Mouse (Mus musculus) brown adipose tissue, adult 24 weeks (tissue): ENCODE measurements around the gene Per3. TPM values are rescaled to one million over a fixed set of nuclear protein-coding genes. Genes with fewer than 3 reads are reported as not detected.

ENCODE experiments used
- H3K27ac ChIP-seq: fragments of 200-500 bp; replicated peaks from 2 replicates; pipeline ENCODE4 v1.5.1; 2012; ENCODE audit warnings: low read depth, mild to moderate bottlenecking, low read length
- H3K4me1 ChIP-seq: fragments of 200-500 bp; 2 replicates; pipeline ENCODE4 v1.6.1; 2012; ENCODE audit warnings: low read length, mixed read lengths; ENCODE audit not compliant: control insufficient read depth, insufficient read depth, insufficient read length
- H3K4me3 ChIP-seq: fragments of 200-500 bp; 2 replicates; pipeline ENCODE4 v1.5.1; 2012; ENCODE audit warnings: low read depth, mild to moderate bottlenecking, low read length, moderate library complexity; ENCODE audit not compliant: insufficient read depth
- polyA plus RNA-seq: library from polyadenylated mRNA; stranded (reverse); fragments of >200 nt; gene quantifications from 2 replicates; pipeline ENCODE4 v1.2.4, GENCODE M21; 2012; ENCODE audit not compliant: missing spikeins, insufficient read depth, insufficient read length

Per3 gene
- polyA plus RNA-seq, result 7.0 and 17.9 TPM in 2 replicates

- Histone ChIP-seq H3K4me3 (peak within 1 kb of the TSS; percentile 74), H3K4me1 (peaks cover 11% of the 10 kb centered on the region; the same call in 1 of the 2 replicates), H3K27ac (peak within 1 kb of the TSS; percentile 89)
Observed at GRCm38 (mm10) chr4:151044037-151044943, at the start of gene Per3. TSS of gene Per3 (minus strand) at chr4:151044665.

GRCm38 (mm10) chr4:151089270-151089669 lies 44.8 kb upstream of the Per3 start, which contains the start of gene Gm13090:
TSS of gene Gm13090 (plus strand) at chr4:151089570.
- H3K4me1 ChIP-seq, result no peaks in the 10 kb centered on the region

GRCm38 (mm10) chr4:151088819-151089218 lies 44.4 kb upstream of the Per3 start:
- Histone ChIP-seq H3K27ac (no peak overlapping the region), H3K4me1 (no peaks in the 10 kb centered on the region), H3K4me3 (no peak overlapping the region)

More at GRCm38 (mm10) chr4:151089270-151089669, 44.8 kb upstream of the Per3 start, which contains the start of gene Gm13090:
- Histone ChIP-seq H3K4me3 (no peak within 1 kb of the TSS), H3K27ac (no peak within 1 kb of the TSS)

- Histone ChIP-seq H3K27ac (no peak overlapping the region), H3K4me1 (no peaks in the 10 kb centered on the region), H3K4me3 (no peak overlapping the region)
Observed at GRCm38 (mm10) chr4:151087358-151087757, 42.9 kb upstream of the Per3 start.

DNA sequence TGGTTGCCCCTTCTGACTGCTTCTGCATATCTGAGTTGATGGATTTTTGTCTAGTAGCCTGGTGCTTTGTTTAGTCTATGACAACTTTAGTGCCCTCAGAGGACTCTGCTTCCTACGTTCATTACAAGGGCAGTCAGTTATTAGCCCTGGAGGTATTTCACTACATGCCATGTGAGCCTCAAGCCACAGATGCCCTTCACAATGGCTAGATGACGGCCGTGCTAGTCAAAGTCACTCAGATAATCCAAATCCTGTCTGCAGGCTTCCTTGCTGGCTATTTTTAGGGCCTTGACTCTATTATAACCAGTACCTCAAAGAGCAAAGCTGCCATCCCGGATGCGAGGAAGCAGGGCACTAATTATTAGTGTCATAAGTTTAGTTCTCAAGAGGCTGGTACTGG lies 38.6 kb upstream of the Per3 start:
- no peaks in the 10 kb centered on the region for H3K4me1 ChIP-seq
- no peak overlapping the region for H3K27ac ChIP-seq
- no peak overlapping the region for H3K4me3 ChIP-seq

DNA sequence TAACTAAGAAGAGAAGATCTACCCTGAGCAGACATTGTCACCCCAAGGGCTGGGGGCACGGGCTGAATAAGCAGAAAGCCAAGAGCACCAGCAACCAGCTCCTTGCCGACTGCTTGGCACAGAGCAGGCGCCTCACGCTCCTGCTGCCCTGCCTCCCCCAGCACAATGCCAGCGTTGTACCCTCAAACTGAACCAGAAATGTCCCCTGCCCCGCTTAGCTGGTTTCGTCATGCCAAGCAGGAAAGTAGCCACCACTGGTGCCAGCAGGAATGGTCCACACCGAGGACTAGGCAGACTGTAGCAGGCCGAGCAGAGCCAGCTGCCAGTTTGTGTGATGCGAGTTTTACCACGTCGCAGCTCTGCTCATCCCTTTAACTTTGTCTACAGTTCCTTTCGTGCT lies 37.5 kb upstream of the Per3 start:
- Histone ChIP-seq H3K4me3 (no peak overlapping the region), H3K27ac (no peak overlapping the region), H3K4me1 (no peaks in the 10 kb centered on the region)

DNA sequence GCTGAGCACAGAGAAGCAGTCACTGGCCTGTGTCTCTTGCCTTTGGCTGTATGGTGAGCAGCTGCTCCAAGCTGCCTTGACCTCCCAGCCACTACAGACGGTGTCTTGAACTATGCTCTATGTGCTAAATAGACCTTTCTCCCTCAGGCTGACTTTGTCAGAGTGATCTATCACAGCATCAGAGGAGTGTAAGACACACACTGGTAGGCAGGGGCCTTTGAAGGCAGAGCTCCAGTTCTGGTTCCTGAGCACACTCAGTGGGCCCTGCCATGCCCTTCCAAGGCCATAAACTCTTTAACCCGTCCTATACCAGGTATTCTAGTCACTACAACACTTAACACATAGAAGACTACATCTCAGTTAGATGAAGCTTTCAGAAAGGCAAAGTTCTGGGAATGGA lies 36.9 kb upstream of the Per3 start:
- Histone ChIP-seq H3K4me1 (no peaks in the 10 kb centered on the region), H3K27ac (no peak overlapping the region), H3K4me3 (no peak overlapping the region)

GRCm38 (mm10) chr4:151074817-151075216 lies 30.4 kb upstream of the Per3 start:
- H3K4me1 ChIP-seq, result no peaks in the 10 kb centered on the region
- H3K4me3 ChIP-seq, result no peak overlapping the region
- no peak overlapping the region for H3K27ac ChIP-seq

DNA sequence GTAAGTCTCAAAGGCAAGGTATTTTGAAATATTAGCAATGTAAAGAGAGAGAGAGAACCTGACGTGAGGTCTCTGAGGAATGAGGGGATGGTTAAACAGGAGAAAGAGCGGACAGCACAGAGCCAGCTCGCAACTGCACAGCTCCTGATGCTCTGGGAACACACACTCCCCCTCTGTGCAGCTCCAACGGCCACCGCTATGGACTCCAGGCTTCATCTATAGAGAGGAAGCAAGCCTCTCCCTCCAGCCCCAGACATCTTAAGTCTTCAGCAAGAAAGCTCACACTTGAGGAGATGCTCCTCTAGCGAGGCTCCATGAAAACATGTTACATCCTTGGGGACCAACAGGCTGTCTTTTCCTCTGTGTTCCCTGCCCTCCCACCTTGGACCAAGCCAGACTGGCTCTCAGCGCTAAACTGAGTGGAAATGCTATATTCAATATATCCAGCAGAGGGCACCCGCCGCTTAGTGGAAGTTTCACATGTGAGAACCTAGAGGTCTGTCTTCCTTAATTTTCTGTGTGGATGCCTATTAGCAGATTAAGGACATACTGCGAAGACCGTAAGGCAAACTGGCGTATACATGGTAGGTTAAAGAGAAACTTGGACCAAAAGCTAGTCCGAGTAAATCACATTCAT lies 28.8 kb upstream of the Per3 start:
- no peak overlapping the region for H3K27ac ChIP-seq
- H3K4me3 ChIP-seq, result no peak overlapping the region
- H3K4me1 ChIP-seq, result no peaks in the 10 kb centered on the region

DNA sequence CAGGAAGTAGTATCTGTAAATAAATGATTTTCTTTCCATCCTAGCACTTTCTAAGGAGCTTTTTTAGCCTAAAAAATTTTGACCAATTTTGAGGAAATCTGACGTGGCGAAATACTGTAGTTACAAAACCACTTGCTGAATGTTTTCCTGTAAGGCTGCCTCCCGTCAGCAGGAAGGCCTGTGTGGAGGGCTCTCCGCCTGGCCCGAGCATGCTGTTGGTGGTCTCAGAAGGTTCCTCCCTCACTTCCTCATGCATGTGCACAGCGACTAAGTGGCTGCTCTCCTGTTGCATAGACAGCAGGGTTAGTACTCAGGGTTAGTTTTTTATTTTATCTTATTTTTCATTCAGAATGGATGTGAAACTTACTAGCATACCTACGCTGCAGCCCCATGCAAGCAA lies 26.5 kb upstream of the Per3 start:
- Histone ChIP-seq H3K4me3 (no peak overlapping the region), H3K4me1 (no peaks in the 10 kb centered on the region), H3K27ac (no peak overlapping the region)

GRCm38 (mm10) chr4:151068751-151069150 lies 24.3 kb upstream of the Per3 start:
- H3K27ac ChIP-seq, result no peak overlapping the region
- H3K4me3 ChIP-seq, result no peak overlapping the region
- no peaks in the 10 kb centered on the region for H3K4me1 ChIP-seq

DNA sequence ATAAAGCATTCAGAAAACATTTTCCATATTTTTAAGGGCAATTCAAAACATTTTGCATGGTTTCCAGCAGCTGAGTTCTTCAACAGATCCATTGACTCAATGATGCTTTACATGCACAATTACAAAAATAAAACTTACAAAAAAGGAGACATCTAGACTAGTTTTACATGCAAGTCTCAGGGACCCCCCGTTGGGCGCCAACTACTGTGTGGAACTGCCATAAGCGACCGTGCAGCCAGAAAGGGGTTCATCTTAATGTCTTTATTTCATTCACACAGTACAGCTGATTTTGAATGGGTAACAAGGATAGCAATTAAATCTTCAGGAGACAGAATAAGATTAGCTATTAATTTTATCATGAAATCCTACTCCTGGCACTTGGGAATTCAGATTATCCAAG lies 15.1 kb upstream of the Per3 start:
- Histone ChIP-seq H3K27ac (no peak overlapping the region), H3K4me3 (no peak overlapping the region), H3K4me1 (peaks cover 3% of the 10 kb centered on the region; the same call in 1 of the 2 replicates)

- Histone ChIP-seq H3K4me3 (peak overlapping the region; percentile 52), H3K4me1 (peaks cover 5% of the 10 kb centered on the region; the same call in 1 of the 2 replicates), H3K27ac (peak overlapping the region; percentile 88)
Observed at GRCm38 (mm10) chr4:151058634-151059033, 14.2 kb upstream of the Per3 start.

- peaks cover 5% of the 10 kb centered on the region; the same call in 1 of the 2 replicates for H3K4me1 ChIP-seq
- peak within 1 kb of the TSS; percentile 88 for H3K27ac ChIP-seq
- H3K4me3 ChIP-seq, result peak within 1 kb of the TSS; percentile 78
Observed at GRCm38 (mm10) chr4:151057347-151058321, 13.2 kb upstream of the Per3 start, which contains the start of gene Vamp3. TSS of gene Vamp3 (minus strand) at chr4:151057963.
